Mouse (Mus musculus): ENCODE results near the gene Ndufb2.

GRCm38 (mm10) chr6:39554888-39555647, 37.3 kb upstream of the Ndufb2 start:
- no peak for TF ChIP-seq EP300 (optimal IDR thresholded peaks at IDR 0.05)
- TF ChIP-seq CTCF (IDR thresholded peaks at IDR 0.05; ENCODE audit: low read depth): no peak
